Mouse (Mus musculus): ENCODE measurements around the gene Fezf1. TPM values are rescaled to one million over a fixed set of nuclear protein-coding genes. Genes with fewer than 3 reads are reported as not detected.

The Fezf1 gene
- polyA plus RNA-seq (2015; fragmentation: Nextera tagmentation; extraction: Ambion mirVana) = not detected in 2 replicates

DNA sequence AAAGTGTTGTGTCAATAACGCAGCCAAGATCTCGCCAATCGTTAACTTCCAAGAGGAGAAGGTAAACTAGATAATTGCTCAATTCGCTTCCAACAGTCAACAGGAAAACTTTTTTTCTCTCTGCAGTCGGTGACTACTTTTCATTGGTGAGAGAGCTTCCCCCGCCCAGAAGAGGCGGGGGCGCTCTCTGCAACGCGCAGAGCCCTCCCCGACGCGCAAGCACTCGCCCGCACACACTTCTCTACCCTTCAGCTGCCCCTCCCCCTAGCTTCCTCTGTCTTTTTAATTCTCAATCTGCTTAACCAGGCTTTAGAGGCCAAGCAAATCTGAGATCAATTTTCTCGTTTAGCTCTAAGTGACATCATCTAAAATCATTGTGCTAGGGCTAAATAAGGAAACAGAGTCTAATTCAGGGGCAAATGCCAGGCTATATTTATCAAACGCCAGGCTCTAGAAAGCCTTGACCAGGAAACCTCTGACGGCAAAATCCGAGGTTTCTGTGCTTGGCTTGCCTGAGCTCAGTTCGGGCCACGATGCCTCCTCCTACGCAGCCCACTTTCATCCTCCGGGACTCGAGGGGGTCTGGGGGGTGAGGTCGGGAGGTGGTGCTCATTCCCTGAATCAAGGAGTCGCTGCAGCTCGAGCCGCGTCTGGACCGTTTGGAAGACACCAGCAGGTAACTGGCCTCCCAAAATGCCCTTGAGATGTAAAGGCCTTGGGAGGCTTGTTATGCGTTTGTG, at the start of gene Fezf1:
TSS of gene Fezf1 (minus strand) at position 50 of the 740 bp plus-strand sequence.
- ATAC-seq = no peak

DNA sequence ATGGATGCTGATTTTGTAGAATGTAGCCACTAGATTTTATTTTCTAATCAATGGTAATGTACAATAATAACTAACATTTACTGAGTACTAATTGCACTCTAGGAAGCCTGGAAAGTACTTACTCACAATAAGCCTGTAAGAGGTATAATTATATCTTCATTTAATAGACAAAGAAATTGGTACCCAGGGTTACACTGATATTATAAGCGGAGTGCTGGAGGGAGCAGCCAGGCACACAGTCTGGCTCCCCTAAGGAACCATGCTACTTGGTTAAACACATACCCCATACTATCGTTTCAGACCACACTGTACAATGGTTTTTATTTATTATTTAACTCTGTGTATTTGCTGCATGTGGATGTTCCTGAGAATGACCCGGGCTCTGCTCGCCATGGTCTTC, 46.5 kb upstream of the Fezf1 start:
- Histone ChIP-seq H3K4me1 (replicated peaks) (no peaks in the 10 kb centered on the region), H3K27me3 (replicated peaks) (no peaks in the 10 kb centered on the region), H3K9me3 (no peaks in the 10 kb centered on the region), H3K27ac (no peak overlapping the region), H3K4me2 (replicated peaks) (no peak overlapping the region), H3K36me3 (no peaks in the 10 kb centered on the region), H3K9ac (no peak overlapping the region), H3K4me3 (replicated peaks) (no peak overlapping the region)
- 85% methylated on average over 4 of the region's 4 CpGs for whole genome bisulfite sequencing
- no peak for ATAC-seq

More for the DNA sequence above, at the start of gene Fezf1:
- H3K4me3 ChIP-seq (replicated peaks) = peak within 1 kb of the TSS; percentile 31; the same call in 1 of the 2 replicates
- WGBS = under 1% methylated on average over 31 of the region's 31 CpGs
- no peaks in the 10 kb centered on the region for H3K9me3 ChIP-seq
- peaks cover 80% of the 10 kb centered on the region for H3K27me3 ChIP-seq (replicated peaks)
- no peak within 1 kb of the TSS for H3K27ac ChIP-seq
- H3K9ac ChIP-seq = no peak within 1 kb of the TSS
- peaks cover 11% of the 10 kb centered on the region; the same call in 1 of the 2 replicates for H3K4me1 ChIP-seq (replicated peaks)
- no peaks in the 10 kb centered on the region for H3K36me3 ChIP-seq
- peak within 1 kb of the TSS; percentile 69 for H3K4me2 ChIP-seq (replicated peaks)

- H3K4me1 ChIP-seq (replicated peaks) = no peaks in the 10 kb centered on the region
- no peaks in the 10 kb centered on the region for H3K36me3 ChIP-seq
- no peak for ATAC-seq
- no peaks in the 10 kb centered on the region for H3K27me3 ChIP-seq (replicated peaks)
- 87% methylated on average over 4 of the region's 4 CpGs for WGBS
- no peak overlapping the region for H3K4me3 ChIP-seq (replicated peaks)
- no peaks in the 10 kb centered on the region for H3K9me3 ChIP-seq
- no peak overlapping the region for H3K4me2 ChIP-seq (replicated peaks)
- no peak overlapping the region for H3K9ac ChIP-seq
- H3K27ac ChIP-seq = no peak overlapping the region
Measured at GRCm38 (mm10) chr6:23288752-23289151, 40.6 kb upstream of the Fezf1 start.

GRCm38 (mm10) chr6:23281514-23281820, 33.3 kb upstream of the Fezf1 start:
- Histone ChIP-seq H3K9ac (no peak overlapping the region), H3K4me2 (replicated peaks) (no peak overlapping the region), H3K27ac (no peak overlapping the region), H3K9me3 (no peaks in the 10 kb centered on the region), H3K27me3 (replicated peaks) (no peaks in the 10 kb centered on the region), H3K4me1 (replicated peaks) (no peaks in the 10 kb centered on the region), H3K4me3 (replicated peaks) (no peak overlapping the region), H3K36me3 (no peaks in the 10 kb centered on the region)
- ATAC-seq = no peak
- 57% methylated on average over 9 of the region's 9 CpGs for WGBS

DNA sequence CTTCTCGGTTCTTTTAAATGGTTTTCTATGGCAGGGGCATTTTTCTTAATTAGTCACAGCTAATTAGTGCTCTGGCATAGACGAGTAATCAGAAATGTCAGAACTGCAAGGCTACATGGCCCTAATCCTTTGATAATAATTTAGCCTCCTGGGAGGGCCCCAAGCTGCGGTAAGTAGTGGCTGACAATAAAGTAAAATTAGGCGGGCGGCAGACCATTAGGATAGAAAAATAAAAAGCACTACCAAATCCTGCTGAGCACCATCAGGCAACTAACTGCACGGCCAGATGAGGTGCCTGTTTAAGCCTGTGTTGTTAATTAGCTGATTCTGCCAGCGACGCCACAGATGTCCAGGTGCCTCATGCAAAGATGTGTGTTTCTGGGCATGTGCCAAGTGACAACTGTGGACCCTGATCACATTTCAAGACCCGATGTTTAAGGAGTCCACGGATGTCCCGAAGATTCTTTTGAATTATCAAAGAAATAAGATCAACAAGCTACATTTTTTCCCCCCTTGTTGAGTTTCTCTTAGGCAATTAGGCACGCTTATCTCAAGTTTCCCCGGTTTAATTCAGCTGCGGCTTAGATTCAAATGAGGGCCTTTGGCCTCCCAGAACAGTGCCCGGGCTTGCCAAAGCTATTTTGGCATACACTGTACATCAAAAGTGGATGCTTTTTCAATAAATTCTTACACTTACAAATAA, 32.8 kb upstream of the Fezf1 start:
- Histone ChIP-seq H3K4me2 (replicated peaks) (no peak overlapping the region), H3K27me3 (replicated peaks) (no peaks in the 10 kb centered on the region), H3K36me3 (no peaks in the 10 kb centered on the region), H3K4me3 (replicated peaks) (no peak overlapping the region), H3K27ac (no peak overlapping the region), H3K9me3 (no peaks in the 10 kb centered on the region), H3K4me1 (replicated peaks) (no peaks in the 10 kb centered on the region), H3K9ac (no peak overlapping the region)
- 60% methylated on average over 15 of the region's 15 CpGs for WGBS
- no peak for ATAC-seq

DNA sequence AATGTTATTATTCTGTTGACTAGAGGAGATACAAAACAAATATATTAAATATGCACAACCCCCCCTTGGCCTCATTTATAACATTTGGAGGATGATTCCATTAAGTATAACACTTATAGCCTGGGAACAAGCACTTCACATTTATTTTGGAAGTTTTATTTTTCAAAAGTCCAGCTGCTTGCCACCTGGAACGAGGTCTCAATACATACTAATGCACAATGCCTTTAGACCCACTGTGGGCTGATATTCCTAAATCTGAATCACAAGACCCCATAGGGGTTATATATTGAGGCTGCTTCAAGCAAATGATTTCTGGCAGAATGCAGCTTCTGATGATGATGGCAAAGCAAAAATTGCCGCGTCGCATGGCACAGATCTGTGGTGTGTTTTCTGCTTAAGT, 25.3 kb upstream of the Fezf1 start:
- Histone ChIP-seq H3K4me3 (replicated peaks) (no peak overlapping the region), H3K4me2 (replicated peaks) (no peak overlapping the region), H3K9me3 (no peaks in the 10 kb centered on the region), H3K4me1 (replicated peaks) (no peaks in the 10 kb centered on the region), H3K9ac (no peak overlapping the region), H3K36me3 (no peaks in the 10 kb centered on the region), H3K27me3 (replicated peaks) (peaks cover 5% of the 10 kb centered on the region), H3K27ac (no peak overlapping the region)
- no peak for ATAC-seq
- WGBS = 75% methylated on average over 4 of the region's 4 CpGs

DNA sequence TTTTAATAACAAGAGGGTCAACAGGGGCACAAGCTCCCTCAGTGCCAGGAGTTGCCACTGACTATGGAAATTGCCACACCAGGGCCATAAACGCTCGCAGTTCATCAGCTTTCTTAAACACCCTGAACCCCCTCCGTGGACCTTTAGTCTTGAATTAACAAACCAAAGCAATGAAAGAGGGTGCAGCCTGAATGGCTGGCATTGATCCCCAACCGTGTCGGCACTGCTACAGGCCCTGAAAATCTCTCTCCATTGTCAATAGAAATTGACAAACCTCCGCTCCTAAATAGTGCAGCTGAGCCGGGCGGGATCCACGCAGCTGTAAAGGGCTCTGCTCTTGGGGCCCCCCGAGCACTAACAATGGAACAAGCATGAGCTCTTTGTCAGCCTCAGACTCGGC, 24.8 kb upstream of the Fezf1 start:
- Histone ChIP-seq H3K27ac (no peak overlapping the region), H3K27me3 (replicated peaks) (peaks cover 5% of the 10 kb centered on the region), H3K9me3 (no peaks in the 10 kb centered on the region), H3K36me3 (no peaks in the 10 kb centered on the region), H3K9ac (no peak overlapping the region), H3K4me1 (replicated peaks) (no peaks in the 10 kb centered on the region), H3K4me3 (replicated peaks) (no peak overlapping the region), H3K4me2 (replicated peaks) (no peak overlapping the region)
- no peak for ATAC-seq
- 6% methylated on average over 11 of the region's 11 CpGs for WGBS

DNA sequence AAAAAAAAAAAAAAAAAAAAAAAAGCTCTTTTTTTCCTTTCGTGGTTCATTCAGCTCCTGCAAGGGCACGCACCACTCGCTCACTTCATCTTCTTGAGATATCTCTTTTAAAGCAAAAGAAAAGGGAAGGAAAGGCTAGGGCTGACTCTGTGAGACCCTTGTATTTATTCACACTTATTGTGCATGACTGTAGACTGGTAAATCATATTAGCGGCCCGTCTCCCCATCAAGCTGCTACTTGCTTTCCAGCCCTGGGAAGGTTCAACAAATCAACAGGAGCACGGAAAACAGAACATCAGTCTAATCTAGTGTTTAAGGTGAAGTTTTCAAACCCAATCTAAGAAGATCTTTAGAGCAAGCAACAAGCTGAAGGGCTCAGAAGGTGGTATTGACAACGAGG, 24.4 kb upstream of the Fezf1 start:
- H3K27me3 ChIP-seq (replicated peaks) = peaks cover 5% of the 10 kb centered on the region
- H3K9ac ChIP-seq = no peak overlapping the region
- WGBS = 26% methylated on average over 7 of the region's 7 CpGs
- H3K4me3 ChIP-seq (replicated peaks) = no peak overlapping the region
- no peaks in the 10 kb centered on the region for H3K36me3 ChIP-seq
- no peak overlapping the region for H3K27ac ChIP-seq
- no peaks in the 10 kb centered on the region for H3K9me3 ChIP-seq
- H3K4me2 ChIP-seq (replicated peaks) = no peak overlapping the region
- no peaks in the 10 kb centered on the region for H3K4me1 ChIP-seq (replicated peaks)
- no peak for ATAC-seq

GRCm38 (mm10) chr6:23260738-23261050, 12.5 kb upstream of the Fezf1 start:
- no peak overlapping the region for H3K4me3 ChIP-seq (replicated peaks)
- peaks cover 49% of the 10 kb centered on the region for H3K27me3 ChIP-seq (replicated peaks)
- no peaks in the 10 kb centered on the region for H3K36me3 ChIP-seq
- no peaks in the 10 kb centered on the region for H3K4me1 ChIP-seq (replicated peaks)
- no peaks in the 10 kb centered on the region for H3K9me3 ChIP-seq
- H3K9ac ChIP-seq = no peak overlapping the region
- no peak overlapping the region for H3K27ac ChIP-seq
- ATAC-seq = no peak
- no peak overlapping the region for H3K4me2 ChIP-seq (replicated peaks)
- WGBS = 3% methylated on average over 9 of the region's 9 CpGs

- no peak overlapping the region for H3K4me3 ChIP-seq (replicated peaks)
- H3K9me3 ChIP-seq = no peaks in the 10 kb centered on the region
- no peaks in the 10 kb centered on the region for H3K4me1 ChIP-seq (replicated peaks)
- no peak overlapping the region for H3K9ac ChIP-seq
- ATAC-seq = no peak
- no peak overlapping the region for H3K27ac ChIP-seq
- WGBS = 2% methylated on average over 36 of the region's 36 CpGs
- no peak overlapping the region for H3K4me2 ChIP-seq (replicated peaks)
- H3K36me3 ChIP-seq = no peaks in the 10 kb centered on the region
- H3K27me3 ChIP-seq (replicated peaks) = peaks cover 54% of the 10 kb centered on the region
Measured at GRCm38 (mm10) chr6:23260016-23260737, 12.0 kb upstream of the Fezf1 start.

DNA sequence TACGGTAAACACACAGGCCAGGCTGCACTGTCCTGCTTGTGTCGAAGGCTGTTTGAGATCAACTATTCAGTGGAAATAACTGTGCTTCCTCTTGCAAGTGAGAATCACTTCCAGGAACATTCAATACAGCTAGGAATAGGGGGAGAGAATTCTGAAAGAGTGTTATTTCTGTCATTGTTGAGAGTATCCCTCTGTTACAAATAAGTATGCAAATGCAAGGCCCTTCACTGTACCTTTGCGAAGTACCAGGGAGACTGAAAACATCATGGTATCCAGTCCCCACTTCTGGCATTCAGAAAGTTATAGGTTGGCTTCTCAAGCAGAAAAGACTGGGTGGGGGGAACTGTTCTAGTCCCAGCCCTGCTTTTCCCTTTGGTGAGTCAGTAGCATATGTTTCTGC, 9.8 kb upstream of the Fezf1 start:
- Histone ChIP-seq H3K4me3 (replicated peaks) (no peak overlapping the region), H3K27ac (no peak overlapping the region), H3K9me3 (no peaks in the 10 kb centered on the region), H3K4me2 (replicated peaks) (no peak overlapping the region), H3K4me1 (replicated peaks) (no peaks in the 10 kb centered on the region), H3K36me3 (no peaks in the 10 kb centered on the region), H3K27me3 (replicated peaks) (peaks cover 73% of the 10 kb centered on the region), H3K9ac (no peak overlapping the region)
- ATAC-seq = no peak
- WGBS = 12% methylated on average over 3 of the region's 3 CpGs

GRCm38 (mm10) chr6:23255161-23255560, 7.0 kb upstream of the Fezf1 start:
- H3K4me1 ChIP-seq (replicated peaks) = no peaks in the 10 kb centered on the region
- H3K4me3 ChIP-seq (replicated peaks) = no peak overlapping the region
- no peak overlapping the region for H3K27ac ChIP-seq
- H3K36me3 ChIP-seq = no peaks in the 10 kb centered on the region
- 2% methylated on average over 8 of the region's 8 CpGs for WGBS
- no peaks in the 10 kb centered on the region for H3K9me3 ChIP-seq
- no peak for ATAC-seq
- H3K4me2 ChIP-seq (replicated peaks) = no peak overlapping the region
- no peak overlapping the region for H3K9ac ChIP-seq
- peaks cover 76% of the 10 kb centered on the region for H3K27me3 ChIP-seq (replicated peaks)

Measured in intestine, embryonic 15.5 days (tissue).